8 mouse cellular contexts compared by ENCODE assay signal in genomic region chr11:69880853-69881603, GRCm38 (mm10). TPM values are rescaled to one million over a fixed set of nuclear protein-coding genes. Genes with fewer than 3 reads are reported as not detected.
A peak's percentile ranks its signal among the peaks of the same experiment; 100 is the strongest.
DNase-seq lines count a peak whose midpoint lies in the region; ATAC-seq and TF ChIP-seq lines count a peak whose summit lies in the region.

TSS of gene Kctd11 (minus strand) at chr11:69881406.

- peak within 1 kb of the TSS; percentile 88 for H3K4me2 ChIP-seq in embryonic facial prominence, embryonic 13.5 days
- peak within 1 kb of the TSS; percentile 79 for H3K4me2 ChIP-seq in limb, embryonic 14.5 days (replicated peaks; ENCODE audit: low read depth, low read length, severe bottlenecking)
- H3K4me2 ChIP-seq in midbrain, embryonic 15.5 days = peak within 1 kb of the TSS; percentile 77

- peak within 1 kb of the TSS; percentile 93 for H3K27ac ChIP-seq in embryonic facial prominence, embryonic 13.5 days
- H3K27ac ChIP-seq in limb, embryonic 14.5 days (replicated peaks; ENCODE audit: low read depth, low read length) = peak within 1 kb of the TSS; percentile 69
- peak within 1 kb of the TSS; percentile 51 for H3K27ac ChIP-seq in midbrain, embryonic 15.5 days

- peak within 1 kb of the TSS; percentile 56 for H3K4me3 ChIP-seq in embryonic facial prominence, embryonic 13.5 days
- H3K4me3 ChIP-seq in limb, embryonic 14.5 days (replicated peaks; ENCODE audit: low read length) = peak within 1 kb of the TSS; percentile 46
- H3K4me3 ChIP-seq in midbrain, embryonic 15.5 days = peak within 1 kb of the TSS; percentile 42

- under 1% methylated on average over 46 of the region's 46 CpGs for WGBS in embryonic facial prominence, embryonic 13.5 days
- under 1% methylated on average over 45 of the region's 46 CpGs for WGBS in limb, embryonic 14.5 days
- under 1% methylated on average over 46 of the region's 46 CpGs for WGBS in midbrain, embryonic 15.5 days

- no peaks in the 10 kb centered on the region for H3K9me3 ChIP-seq in embryonic facial prominence, embryonic 13.5 days
- no peaks in the 10 kb centered on the region for H3K9me3 ChIP-seq in limb, embryonic 14.5 days (ENCODE audit: control insufficient read depth, low read length)
- no peaks in the 10 kb centered on the region for H3K9me3 ChIP-seq in midbrain, embryonic 15.5 days

- no peak for TF ChIP-seq POLR2A in limb, embryonic 14.5 days (IDR thresholded peaks at IDR 0.05; ENCODE audit: borderline replicate concordance, extremely low read depth, insufficient read depth, insufficient read length)

- H3K4me1 ChIP-seq in embryonic facial prominence, embryonic 13.5 days = peaks cover 53% of the 10 kb centered on the region
- peaks cover 22% of the 10 kb centered on the region for H3K4me1 ChIP-seq in limb, embryonic 14.5 days (ENCODE audit: control insufficient read depth, insufficient read depth, low read length)
- H3K4me1 ChIP-seq in midbrain, embryonic 15.5 days = peaks cover 28% of the 10 kb centered on the region

- H3K36me3 ChIP-seq in embryonic facial prominence, embryonic 13.5 days = no peaks in the 10 kb centered on the region
- H3K36me3 ChIP-seq in limb, embryonic 14.5 days (ENCODE audit: control insufficient read depth, insufficient read depth, low read length) = no peaks in the 10 kb centered on the region
- no peaks in the 10 kb centered on the region for H3K36me3 ChIP-seq in midbrain, embryonic 15.5 days (replicated peaks)

- DNase-seq in 3134 (ENCODE audit: extremely low read depth, insufficient read length, low spot score) = peak; percentile 97
- peak; percentile 91 for DNase-seq in adrenal gland, postnatal 25 days
- peak; percentile 100 for DNase-seq in heart, adult 11 months
- peak; percentile 92 for DNase-seq in kidney, adult 11 months
- DNase-seq in limb, embryonic 14.5 days (ENCODE audit: low spot score) = peak; percentile 79
- DNase-seq in spleen, adult 18-20 months = peak; percentile 80 to 81

- H3K9ac ChIP-seq in embryonic facial prominence, embryonic 13.5 days = peak within 1 kb of the TSS; percentile 77
- peak within 1 kb of the TSS; percentile 67 for H3K9ac ChIP-seq in limb, embryonic 14.5 days (ENCODE audit: low read depth, low read length, severe bottlenecking)
- peak within 1 kb of the TSS; percentile 26 for H3K9ac ChIP-seq in midbrain, embryonic 15.5 days

- H3K27me3 ChIP-seq in embryonic facial prominence, embryonic 13.5 days = no peaks in the 10 kb centered on the region
- no peaks in the 10 kb centered on the region for H3K27me3 ChIP-seq in limb, embryonic 14.5 days (ENCODE audit: control insufficient read depth, insufficient read depth, low read length)
- H3K27me3 ChIP-seq in midbrain, embryonic 15.5 days (replicated peaks) = peaks cover 17% of the 10 kb centered on the region

- peak; percentile 61 for ATAC-seq in embryonic facial prominence, embryonic 13.5 days (ENCODE audit: insufficient number of reproducible peaks, insufficient read depth, low FRiP score, low TSS enrichment, low read depth)
- ATAC-seq in limb, embryonic 14.5 days (ENCODE audit: low FRiP score, low read depth) = peak; percentile 87
- ATAC-seq in midbrain, embryonic 15.5 days (replicated peaks) = peak; percentile 73

RNA-seq across cellular contexts. Expression of gene Kctd11, which starts in this region (rescaled TPM):
- total RNA-seq in adrenal gland, postnatal 25 days (2021) = 4.4 and 4.9 TPM in 2 replicates
- 3.8 and 4.4 TPM in 2 replicates for polyA plus RNA-seq in embryonic facial prominence, embryonic 13.5 days (2015; fragmentation: Nextera tagmentation; extraction: Ambion mirVana)
- polyA plus RNA-seq in limb, embryonic 14.5 days (2012; rRNA removed) = 5.1 and 5.3 TPM in 2 replicates
- 6.0 and 6.5 TPM in 2 replicates for polyA plus RNA-seq in limb, embryonic 14.5 days (2014; fragmentation: Nextera tagmentation; extraction: Ambion mirVana)
- 1.7 and 1.9 TPM in 2 replicates for polyA plus RNA-seq in midbrain, embryonic 15.5 days (2015; fragmentation: Nextera tagmentation; extraction: Ambion mirVana)

Comparison
In these comparisons a context has a peak if more than half of its experiments do, and no peak if none do; other contexts are left out.
1. Peak in every context shown above with its lines: DNase-seq, ATAC-seq, H3K4me3 ChIP-seq and H3K27ac ChIP-seq.
2. H3K9ac ChIP-seq: peak in every context shown above with its lines; median percentile 77 in embryonic facial prominence, embryonic 13.5 days; 67 in limb, embryonic 14.5 days; 26 in midbrain, embryonic 15.5 days.